Mouse (Mus musculus): ENCODE results near the gene Tex21. TPM values are rescaled to one million over a fixed set of nuclear protein-coding genes. Genes with fewer than 3 reads are reported as not detected.

Tex21 gene
- polyA plus RNA-seq, 1 experiment from 2014 or later: not detected

- H3K9me3 ChIP-seq: no peaks in the 10 kb centered on the region
These were observed 52.0 kb downstream of the Tex21 start for GRCm38 (mm10) chr12:76194526-76194925.

GRCm38 (mm10) chr12:76190940-76191339 is 55.6 kb downstream of the Tex21 start:
- Histone ChIP-seq H3K27ac (no peak overlapping the region), H3K4me2 (replicated peaks) (no peak overlapping the region), H3K4me3 (no peak overlapping the region), H3K4me1 (0 out of 2 replicates have a peak, but pooled peaks cover 6% of the 10 kb centered on the region), H3K27me3 (0 out of 2 replicates have a peak, but pooled peaks cover 2% of the 10 kb centered on the region), H3K9ac (no peak overlapping the region), H3K36me3 (no peaks in the 10 kb centered on the region), H3K9me3 (no peaks in the 10 kb centered on the region)
- WGBS: 42% methylated on average over 11 of the region's 11 CpGs
- no peak for ATAC-seq (ENCODE audit: insufficient number of reproducible peaks, insufficient read depth, low FRiP score, low TSS enrichment)

More at GRCm38 (mm10) chr12:76194526-76194925, 52.0 kb downstream of the Tex21 start:
- H3K27ac ChIP-seq: no peak overlapping the region
- no peak overlapping the region for H3K4me2 ChIP-seq (replicated peaks)
- no peak for ATAC-seq (ENCODE audit: insufficient number of reproducible peaks, insufficient read depth, low FRiP score, low TSS enrichment)
- no peak overlapping the region for H3K9ac ChIP-seq
- 0 out of 2 replicates have a peak, but pooled peaks cover 10% of the 10 kb centered on the region for H3K4me1 ChIP-seq
- H3K27me3 ChIP-seq: 0 out of 2 replicates have a peak, but pooled peaks cover 2% of the 10 kb centered on the region
- 68% methylated on average over 3 of the region's 3 CpGs for WGBS
- no peaks in the 10 kb centered on the region for H3K36me3 ChIP-seq
- H3K4me3 ChIP-seq: no peak overlapping the region

- no peak overlapping the region for H3K4me3 ChIP-seq
- ATAC-seq (ENCODE audit: insufficient number of reproducible peaks, insufficient read depth, low FRiP score, low TSS enrichment): no peak
- WGBS: 39% methylated on average over 8 of the region's 8 CpGs
These were observed 58.7 kb downstream of the Tex21 start for GRCm38 (mm10) chr12:76187849-76188248.

GRCm38 (mm10) chr12:76186473-76186872 is 60.1 kb downstream of the Tex21 start:
- Histone ChIP-seq H3K9me3 (no peaks in the 10 kb centered on the region), H3K9ac (no peak overlapping the region), H3K4me2 (replicated peaks) (no peak overlapping the region), H3K4me1 (no peaks in the 10 kb centered on the region), H3K36me3 (no peaks in the 10 kb centered on the region), H3K27ac (no peak overlapping the region), H3K4me3 (no peak overlapping the region), H3K27me3 (no peaks in the 10 kb centered on the region)
- ATAC-seq (ENCODE audit: insufficient number of reproducible peaks, insufficient read depth, low FRiP score, low TSS enrichment): no peak
- WGBS: 97% methylated on average over 1 of the region's 1 CpGs

More at GRCm38 (mm10) chr12:76187849-76188248, 58.7 kb downstream of the Tex21 start:
- Histone ChIP-seq H3K27me3 (no peaks in the 10 kb centered on the region), H3K36me3 (no peaks in the 10 kb centered on the region), H3K9ac (no peak overlapping the region), H3K27ac (no peak overlapping the region), H3K4me2 (replicated peaks) (no peak overlapping the region), H3K4me1 (no peaks in the 10 kb centered on the region), H3K9me3 (no peaks in the 10 kb centered on the region)

- Histone ChIP-seq H3K9ac (no peak overlapping the region), H3K36me3 (no peaks in the 10 kb centered on the region), H3K4me3 (no peak overlapping the region), H3K27me3 (no peaks in the 10 kb centered on the region), H3K9me3 (no peaks in the 10 kb centered on the region), H3K4me1 (no peaks in the 10 kb centered on the region), H3K4me2 (replicated peaks) (no peak overlapping the region), H3K27ac (no peak overlapping the region)
- no peak for ATAC-seq (ENCODE audit: insufficient number of reproducible peaks, insufficient read depth, low FRiP score, low TSS enrichment)
- 57% methylated on average over 10 of the region's 10 CpGs for WGBS
These were observed 61.3 kb downstream of the Tex21 start for GRCm38 (mm10) chr12:76185167-76185816.

GRCm38 (mm10) chr12:76184271-76184670 is 62.3 kb downstream of the Tex21 start:
- Histone ChIP-seq H3K4me2 (replicated peaks) (no peak overlapping the region), H3K4me1 (no peaks in the 10 kb centered on the region), H3K9me3 (no peaks in the 10 kb centered on the region), H3K27ac (no peak overlapping the region), H3K36me3 (no peaks in the 10 kb centered on the region), H3K4me3 (no peak overlapping the region), H3K9ac (no peak overlapping the region), H3K27me3 (no peaks in the 10 kb centered on the region)
- no peak for ATAC-seq (ENCODE audit: insufficient number of reproducible peaks, insufficient read depth, low FRiP score, low TSS enrichment)
- WGBS: 44% methylated on average over 6 of the region's 6 CpGs

GRCm38 (mm10) chr12:76182831-76183230 is 63.7 kb downstream of the Tex21 start:
- no peaks in the 10 kb centered on the region for H3K27me3 ChIP-seq
- WGBS: 89% methylated on average over 6 of the region's 6 CpGs

GRCm38 (mm10) chr12:76181471-76181870 is 65.1 kb downstream of the Tex21 start:
- H3K4me1 ChIP-seq: 0 out of 2 replicates have a peak, but pooled peaks cover 3% of the 10 kb centered on the region
- WGBS: 62% methylated on average over 8 of the region's 8 CpGs
- no peaks in the 10 kb centered on the region for H3K9me3 ChIP-seq
- no peaks in the 10 kb centered on the region for H3K27me3 ChIP-seq
- no peaks in the 10 kb centered on the region for H3K36me3 ChIP-seq
- H3K9ac ChIP-seq: no peak overlapping the region
- no peak overlapping the region for H3K4me3 ChIP-seq
- H3K4me2 ChIP-seq (replicated peaks): no peak overlapping the region
- no peak for ATAC-seq (ENCODE audit: insufficient number of reproducible peaks, insufficient read depth, low FRiP score, low TSS enrichment)
- H3K27ac ChIP-seq: no peak overlapping the region

More at GRCm38 (mm10) chr12:76182831-76183230, 63.7 kb downstream of the Tex21 start:
- Histone ChIP-seq H3K36me3 (no peaks in the 10 kb centered on the region), H3K9me3 (no peaks in the 10 kb centered on the region), H3K9ac (no peak overlapping the region), H3K27ac (no peak overlapping the region), H3K4me1 (0 out of 2 replicates have a peak, but pooled peaks cover 3% of the 10 kb centered on the region), H3K4me2 (replicated peaks) (no peak overlapping the region), H3K4me3 (no peak overlapping the region)
- no peak for ATAC-seq (ENCODE audit: insufficient number of reproducible peaks, insufficient read depth, low FRiP score, low TSS enrichment)

GRCm38 (mm10) chr12:76180442-76180841 is 66.1 kb downstream of the Tex21 start:
- Histone ChIP-seq H3K27me3 (no peaks in the 10 kb centered on the region), H3K9me3 (no peaks in the 10 kb centered on the region), H3K4me3 (no peak overlapping the region), H3K4me1 (0 out of 2 replicates have a peak, but pooled peaks cover 3% of the 10 kb centered on the region), H3K36me3 (no peaks in the 10 kb centered on the region), H3K27ac (no peak overlapping the region), H3K9ac (no peak overlapping the region), H3K4me2 (replicated peaks) (no peak overlapping the region)
- WGBS: 76% methylated on average over 6 of the region's 6 CpGs
- ATAC-seq (ENCODE audit: insufficient number of reproducible peaks, insufficient read depth, low FRiP score, low TSS enrichment): no peak

GRCm38 (mm10) chr12:76179527-76179926 is 67.0 kb downstream of the Tex21 start:
- no peak overlapping the region for H3K27ac ChIP-seq
- no peaks in the 10 kb centered on the region for H3K27me3 ChIP-seq
- 0 out of 2 replicates have a peak, but pooled peaks cover 3% of the 10 kb centered on the region for H3K4me1 ChIP-seq
- WGBS: 51% methylated on average over 4 of the region's 4 CpGs
- H3K4me3 ChIP-seq: no peak overlapping the region
- no peaks in the 10 kb centered on the region for H3K9me3 ChIP-seq
- no peak for ATAC-seq (ENCODE audit: insufficient number of reproducible peaks, insufficient read depth, low FRiP score, low TSS enrichment)
- no peak overlapping the region for H3K9ac ChIP-seq
- no peaks in the 10 kb centered on the region for H3K36me3 ChIP-seq
- no peak overlapping the region for H3K4me2 ChIP-seq (replicated peaks)

GRCm38 (mm10) chr12:76179051-76179450 is 67.5 kb downstream of the Tex21 start:
- no peaks in the 10 kb centered on the region for H3K36me3 ChIP-seq
- H3K9me3 ChIP-seq: no peaks in the 10 kb centered on the region
- H3K4me1 ChIP-seq: 0 out of 2 replicates have a peak, but pooled peaks cover 3% of the 10 kb centered on the region
- ATAC-seq (ENCODE audit: insufficient number of reproducible peaks, insufficient read depth, low FRiP score, low TSS enrichment): no peak
- no peak overlapping the region for H3K27ac ChIP-seq
- no peak overlapping the region for H3K9ac ChIP-seq
- no peak overlapping the region for H3K4me2 ChIP-seq (replicated peaks)
- H3K27me3 ChIP-seq: no peaks in the 10 kb centered on the region
- H3K4me3 ChIP-seq: no peak overlapping the region
- 75% methylated on average over 5 of the region's 5 CpGs for WGBS

GRCm38 (mm10) chr12:76177864-76178518 is 68.6 kb downstream of the Tex21 start:
- Histone ChIP-seq H3K4me3 (no peak overlapping the region), H3K9me3 (no peaks in the 10 kb centered on the region), H3K9ac (no peak overlapping the region), H3K4me1 (0 out of 2 replicates have a peak, but pooled peaks cover 3% of the 10 kb centered on the region), H3K27me3 (no peaks in the 10 kb centered on the region), H3K36me3 (no peaks in the 10 kb centered on the region), H3K4me2 (replicated peaks) (peak overlapping the region; percentile 94; the same call in 1 of the 2 replicates), H3K27ac (no peak overlapping the region)
- peak; percentile 80; the same call in 1 of the 2 replicates for ATAC-seq (ENCODE audit: insufficient number of reproducible peaks, insufficient read depth, low FRiP score, low TSS enrichment)
- 41% methylated on average over 16 of the region's 16 CpGs for WGBS
